Mouse (Mus musculus) liver, embryonic 15.5 days (tissue): Measurements from ENCODE around the gene Olfr574. TPM values are rescaled to one million over a fixed set of nuclear protein-coding genes. Genes with fewer than 3 reads are reported as not detected.
A peak's percentile ranks its signal among the peaks of the same experiment; 100 is the strongest.

Experiments used
- ATAC-seq: fragments of 200-750 bp; cut with Nextera tagmentation; 2 replicates; pipeline ENCODE4 v1.8.0; 2017; ENCODE audit warnings: moderate number of reproducible peaks, mild to moderate bottlenecking, moderate library complexity; ENCODE audit not compliant: insufficient read depth
- H3K27ac ChIP-seq: fragments of 300-500 bp; sonication (generic); replicated peaks from 2 replicates; pipeline ENCODE4 v1.5.1; 2015; ENCODE audit warnings: mild to moderate bottlenecking, inconsistent platforms
- H3K27me3 ChIP-seq: fragments of 300-500 bp; sonication (generic); 2 replicates; pipeline ENCODE4 v1.6.1; 2015; ENCODE audit warnings: mild to moderate bottlenecking, inconsistent platforms
- H3K36me3 ChIP-seq: fragments of 300-500 bp; sonication (generic); replicated peaks from 2 replicates; pipeline ENCODE4 v1.6.1; 2015; ENCODE audit warnings: moderate library complexity, mild to moderate bottlenecking, inconsistent platforms
- H3K4me1 ChIP-seq: fragments of 300-500 bp; sonication (generic); replicated peaks from 2 replicates; pipeline ENCODE4 v1.6.1; 2015; ENCODE audit warnings: inconsistent platforms
- H3K4me2 ChIP-seq: fragments of 300-500 bp; sonication (generic); 2 replicates; pipeline ENCODE4 v1.6.1; 2015; ENCODE audit warnings: moderate library complexity, mild to moderate bottlenecking, inconsistent platforms
- H3K4me3 ChIP-seq: fragments of 300-500 bp; sonication (generic); replicated peaks from 2 replicates; pipeline ENCODE4 v1.5.1; 2015; ENCODE audit warnings: mild to moderate bottlenecking, inconsistent platforms
- H3K9ac ChIP-seq: fragments of 300-500 bp; sonication (generic); 2 replicates; pipeline ENCODE4 v1.6.1; 2015; ENCODE audit warnings: moderate library complexity, mild to moderate bottlenecking, inconsistent platforms
- H3K9me3 ChIP-seq: fragments of 300-500 bp; sonication (generic); replicated peaks from 2 replicates; pipeline ENCODE4 v1.6.1; 2016; ENCODE audit warnings: inconsistent platforms
- WGBS: fragments of 180-500 bp; shearing (Covaris S2); methylation state at CpG from one replicate; pipeline ENCODE4 v1.1.7; 2015; ENCODE audit warnings: mixed read lengths; ENCODE audit not compliant: insufficient replicate concordance; 5-methylcytosine and 5-hydroxymethylcytosine counted together
- polyA plus RNA-seq: library from polyadenylated mRNA; unstranded; fragments of >200 nt; fragmentation: Nextera tagmentation; extraction: Ambion mirVana; gene quantifications from 2 replicates; pipeline ENCODE4 v1.2.1, GENCODE M21; 2015

Olfr574 gene
- polyA plus RNA-seq, 1 experiment from 2014 or later, result not detected

DNA sequence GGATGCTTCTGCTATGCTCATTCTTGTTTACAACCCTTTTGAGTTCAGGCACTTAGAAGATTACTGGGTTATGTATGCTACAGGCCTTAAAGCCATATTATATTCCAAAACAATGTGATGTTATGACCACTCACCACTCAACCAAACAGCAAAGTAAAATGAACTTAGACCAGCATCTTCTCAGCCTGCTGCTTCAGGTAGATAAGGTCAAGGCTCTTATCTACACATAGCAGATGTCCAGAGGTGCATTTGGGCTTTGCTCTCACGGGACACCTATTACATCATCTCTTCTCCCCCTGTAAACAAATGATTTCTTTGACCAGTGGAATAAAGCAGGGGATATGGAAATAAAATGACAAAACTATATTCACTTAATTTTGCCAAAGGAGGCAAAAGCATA lies 10.3 kb downstream of the Olfr574 start, which contains the start of gene Olfr575:
Gene Olfr575, minus strand, starts transcription at position 183 of the 400 bp plus-strand sequence.
- ATAC-seq, result peak; percentile 92
- WGBS, result 6% methylated on average over 1 of the region's 1 CpGs
- H3K9ac ChIP-seq, result no peak within 1 kb of the TSS

DNA sequence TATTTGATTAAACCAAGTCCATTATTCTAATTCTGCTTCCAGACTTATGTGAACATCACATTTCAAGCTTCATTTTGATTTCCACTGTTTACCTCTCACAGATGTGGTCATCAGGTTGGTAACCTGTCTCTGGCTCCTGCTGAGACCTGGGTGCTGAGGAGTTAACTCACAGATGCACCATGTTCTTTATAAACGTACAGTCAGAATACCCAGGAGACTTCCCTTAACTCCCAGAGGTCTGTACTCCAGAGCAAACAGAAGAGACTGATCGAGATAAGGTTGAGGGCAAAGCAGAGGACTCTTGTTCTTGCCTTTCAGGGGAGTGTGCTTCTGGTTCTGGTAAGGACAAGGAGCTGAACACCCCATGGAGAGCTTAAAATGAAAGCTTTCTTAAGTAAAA lies 14.1 kb downstream of the Olfr574 start, which contains the start of gene Olfr576:
Gene Olfr576, plus strand, starts transcription at position 301 of the 400 bp plus-strand sequence.
- H3K27ac ChIP-seq, result no peak within 1 kb of the TSS
- H3K4me1 ChIP-seq, result no peaks in the 10 kb centered on the region
- WGBS, result 18% methylated on average over 2 of the region's 2 CpGs
- no peaks in the 10 kb centered on the region for H3K9me3 ChIP-seq
- H3K4me2 ChIP-seq, result no peak within 1 kb of the TSS
- no peak for ATAC-seq
- H3K4me3 ChIP-seq, result no peak within 1 kb of the TSS
- no peaks in the 10 kb centered on the region for H3K27me3 ChIP-seq
- H3K36me3 ChIP-seq, result no peaks in the 10 kb centered on the region
- no peak within 1 kb of the TSS for H3K9ac ChIP-seq

More for the DNA sequence above, 10.3 kb downstream of the Olfr574 start, which contains the start of gene Olfr575:
- H3K36me3 ChIP-seq, result no peaks in the 10 kb centered on the region
- H3K9me3 ChIP-seq, result no peaks in the 10 kb centered on the region
- no peaks in the 10 kb centered on the region for H3K27me3 ChIP-seq
- no peak within 1 kb of the TSS for H3K4me3 ChIP-seq
- peak within 1 kb of the TSS; percentile 64 for H3K27ac ChIP-seq
- H3K4me2 ChIP-seq, result no peak within 1 kb of the TSS; the same call in 1 of the 2 replicates
- H3K4me1 ChIP-seq, result no peaks in the 10 kb centered on the region

DNA sequence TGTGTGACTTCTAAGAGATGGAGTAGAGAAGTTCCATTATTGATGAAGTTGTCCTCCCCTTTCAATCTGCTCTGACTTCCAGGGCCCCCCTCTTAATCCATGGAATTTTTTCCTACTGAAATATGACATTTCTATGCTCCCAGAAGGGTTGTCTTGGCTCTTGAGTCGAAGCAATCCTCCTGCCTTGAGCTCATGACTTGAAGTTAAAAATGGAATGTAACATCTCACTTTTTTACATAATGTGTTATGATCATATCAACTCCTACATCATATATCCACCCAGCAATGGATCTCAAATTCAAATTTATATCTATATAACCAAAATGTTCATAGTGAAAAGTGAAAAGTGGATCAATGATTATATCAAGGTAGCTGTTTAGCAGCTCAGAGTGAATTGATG lies 26.1 kb downstream of the Olfr574 start:
- H3K9ac ChIP-seq, result no peak overlapping the region
- H3K27ac ChIP-seq, result no peak overlapping the region
- H3K9me3 ChIP-seq, result no peaks in the 10 kb centered on the region
- H3K4me2 ChIP-seq, result no peak overlapping the region
- 19% methylated on average over 1 of the region's 1 CpGs for WGBS
- no peaks in the 10 kb centered on the region for H3K4me1 ChIP-seq
- no peak for ATAC-seq
- no peaks in the 10 kb centered on the region for H3K27me3 ChIP-seq
- no peaks in the 10 kb centered on the region for H3K36me3 ChIP-seq
- H3K4me3 ChIP-seq, result no peak overlapping the region

DNA sequence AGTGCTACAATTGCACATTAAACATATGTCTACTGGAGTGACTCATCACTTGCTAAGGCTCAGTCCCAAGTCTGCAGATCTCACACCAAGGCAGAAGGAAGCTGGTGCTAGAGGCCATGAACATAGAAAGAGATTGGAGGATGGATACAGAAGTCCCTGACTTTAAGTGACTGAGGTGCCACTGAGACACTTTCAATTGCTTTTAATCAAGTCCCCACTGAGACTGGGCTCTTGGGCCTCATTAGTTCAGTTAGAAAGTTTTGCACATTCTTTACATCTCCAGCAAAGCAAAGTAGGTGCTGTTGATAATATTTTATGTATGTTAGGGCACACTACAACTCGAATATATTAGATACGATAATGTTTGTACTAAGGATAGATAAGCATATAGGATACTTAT lies 27.6 kb downstream of the Olfr574 start, which contains the start of gene Olfr577:
Gene Olfr577, minus strand, starts transcription at position 101 of the 400 bp plus-strand sequence.
- WGBS, result 43% methylated on average over 2 of the region's 2 CpGs
- Histone ChIP-seq H3K36me3 (no peaks in the 10 kb centered on the region), H3K4me3 (no peak within 1 kb of the TSS), H3K4me1 (no peaks in the 10 kb centered on the region), H3K27me3 (no peaks in the 10 kb centered on the region), H3K9ac (no peak within 1 kb of the TSS), H3K27ac (no peak within 1 kb of the TSS), H3K4me2 (no peak within 1 kb of the TSS), H3K9me3 (no peaks in the 10 kb centered on the region)
- no peak for ATAC-seq

DNA sequence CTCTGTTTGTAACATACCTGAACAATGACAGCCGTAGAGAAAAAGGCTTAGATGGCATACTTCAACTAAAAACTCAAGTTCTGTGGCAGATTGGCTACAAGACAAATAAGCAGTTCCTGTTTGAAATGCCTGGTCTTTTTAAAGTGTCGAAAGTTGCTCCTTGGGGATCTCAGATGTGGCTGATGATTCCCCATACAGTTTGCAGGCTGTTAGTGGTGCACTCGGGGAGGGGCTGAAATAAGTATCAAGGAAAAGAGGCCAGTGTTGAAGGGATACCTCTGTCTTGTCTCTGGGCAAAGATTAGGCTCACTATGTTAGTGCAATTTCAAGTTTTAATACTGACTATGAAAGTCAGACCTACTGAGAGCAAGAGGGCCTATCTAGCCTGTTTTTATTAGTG lies 41.0 kb downstream of the Olfr574 start, which contains the start of gene Olfr578:
Gene Olfr578, minus strand, starts transcription at position 101 of the 400 bp plus-strand sequence.
- H3K4me3 ChIP-seq, result no peak within 1 kb of the TSS
- H3K4me1 ChIP-seq, result no peaks in the 10 kb centered on the region
- no peak within 1 kb of the TSS for H3K4me2 ChIP-seq
- no peaks in the 10 kb centered on the region for H3K27me3 ChIP-seq
- ATAC-seq, result no peak
- H3K27ac ChIP-seq, result no peak within 1 kb of the TSS
- no peaks in the 10 kb centered on the region for H3K9me3 ChIP-seq
- H3K9ac ChIP-seq, result no peak within 1 kb of the TSS
- H3K36me3 ChIP-seq, result no peaks in the 10 kb centered on the region
- 63% methylated on average over 3 of the region's 3 CpGs for WGBS

Other genes starting within 250 kb of the Olfr574 start
- gene Olfr558, start 246.3 kb upstream of the Olfr574 start, polyA plus RNA-seq, result not detected in 2 replicates
- not detected in 2 replicates for gene Olfr33, start 229.4 kb upstream of the Olfr574 start, polyA plus RNA-seq
- gene Olfr559, start 221.0 kb upstream of the Olfr574 start, polyA plus RNA-seq, result not detected in 2 replicates
- gene Olfr560, start 189.1 kb upstream of the Olfr574 start, polyA plus RNA-seq, result not detected in 2 replicates
- gene Olfr78, start 189.0 kb upstream of the Olfr574 start, polyA plus RNA-seq, result not detected in 2 replicates
- not detected in 2 replicates for gene Olfr561, start 177.2 kb upstream of the Olfr574 start, polyA plus RNA-seq
- gene Olfr564, start 145.0 kb upstream of the Olfr574 start, polyA plus RNA-seq, result not detected in 2 replicates
- not detected in 2 replicates for gene Olfr566, start 89.7 kb upstream of the Olfr574 start, polyA plus RNA-seq
- not detected in 2 replicates for gene Olfr568, start 71.3 kb upstream of the Olfr574 start, polyA plus RNA-seq
- gene Olfr569, start 57.6 kb upstream of the Olfr574 start, polyA plus RNA-seq, result not detected in 2 replicates
- gene Olfr570, start 53.9 kb upstream of the Olfr574 start, polyA plus RNA-seq, result not detected in 2 replicates
- gene Olfr571, start 30.9 kb upstream of the Olfr574 start, polyA plus RNA-seq, result not detected in 2 replicates
- gene Olfr572, start 24.1 kb upstream of the Olfr574 start, polyA plus RNA-seq, result not detected in 2 replicates
- gene Olfr573-ps1, start 5.9 kb upstream of the Olfr574 start, polyA plus RNA-seq, result not detected in 2 replicates
- not detected in 2 replicates for gene Olfr575, start 10.3 kb downstream of the Olfr574 start, polyA plus RNA-seq
- gene Olfr576, start 14.2 kb downstream of the Olfr574 start, polyA plus RNA-seq, result not detected in 2 replicates
- not detected in 2 replicates for gene Olfr577, start 27.5 kb downstream of the Olfr574 start, polyA plus RNA-seq
- not detected in 2 replicates for gene Olfr578, start 40.9 kb downstream of the Olfr574 start, polyA plus RNA-seq
- not detected in 2 replicates for gene Olfr582, start 89.6 kb downstream of the Olfr574 start, polyA plus RNA-seq
- gene Olfr583, start 102.8 kb downstream of the Olfr574 start, polyA plus RNA-seq, result not detected in 2 replicates
- gene Olfr584, start 133.4 kb downstream of the Olfr574 start, polyA plus RNA-seq, result not detected in 2 replicates
- gene Olfr585, start 149.3 kb downstream of the Olfr574 start, polyA plus RNA-seq, result not detected in 2 replicates
- not detected in 2 replicates for gene Olfr586, start 177.2 kb downstream of the Olfr574 start, polyA plus RNA-seq
- not detected in 2 replicates for gene Olfr588-ps1, start 192.4 kb downstream of the Olfr574 start, polyA plus RNA-seq
- gene Olfr589, start 207.9 kb downstream of the Olfr574 start, polyA plus RNA-seq, result not detected in 2 replicates
- not detected in 2 replicates for gene Olfr591, start 229.9 kb downstream of the Olfr574 start, polyA plus RNA-seq
- gene Olfr592, start 236.3 kb downstream of the Olfr574 start, polyA plus RNA-seq, result not detected in 2 replicates